Mouse (Mus musculus): ENCODE results near the gene Rad23b. TPM values are rescaled to one million over a fixed set of nuclear protein-coding genes. Genes with fewer than 3 reads are reported as not detected.

Rad23b gene
- polyA plus RNA-seq, 1 experiment from 2014 or later, result 120 TPM

- no peaks in the 10 kb centered on the region for H3K27me3 ChIP-seq (replicated peaks)
- no peak overlapping the region for H3K4me2 ChIP-seq (replicated peaks)
- no peak overlapping the region for H3K4me3 ChIP-seq
- H3K9me3 ChIP-seq, result no peaks in the 10 kb centered on the region
- no peak overlapping the region for H3K27ac ChIP-seq
- H3K9ac ChIP-seq, result no peak overlapping the region
- 83% methylated on average over 4 of the region's 4 CpGs for WGBS
- H3K4me1 ChIP-seq, result no peaks in the 10 kb centered on the region
- no peaks in the 10 kb centered on the region for H3K36me3 ChIP-seq
- ATAC-seq (ENCODE audit: low FRiP score, low read depth), result no peak
These were observed 10.5 kb upstream of the Rad23b start for GRCm38 (mm10) chr4:55339388-55339787.

- H3K9me3 ChIP-seq, result no peaks in the 10 kb centered on the region
- no peaks in the 10 kb centered on the region for H3K36me3 ChIP-seq
- H3K27me3 ChIP-seq (replicated peaks), result no peaks in the 10 kb centered on the region
- WGBS, result 94% methylated on average over 1 of the region's 1 CpGs
- no peak overlapping the region for H3K27ac ChIP-seq
- no peak overlapping the region for H3K4me3 ChIP-seq
- no peak overlapping the region for H3K4me2 ChIP-seq (replicated peaks)
- no peaks in the 10 kb centered on the region for H3K4me1 ChIP-seq
- no peak for ATAC-seq (ENCODE audit: low FRiP score, low read depth)
- no peak overlapping the region for H3K9ac ChIP-seq
These were observed 8.0 kb upstream of the Rad23b start for GRCm38 (mm10) chr4:55341797-55342196.

- Histone ChIP-seq H3K27me3 (replicated peaks) (no peaks in the 10 kb centered on the region), H3K9ac (no peak overlapping the region), H3K27ac (no peak overlapping the region), H3K9me3 (no peaks in the 10 kb centered on the region), H3K4me3 (no peak overlapping the region), H3K4me1 (no peaks in the 10 kb centered on the region), H3K4me2 (replicated peaks) (no peak overlapping the region), H3K36me3 (no peaks in the 10 kb centered on the region)
- ATAC-seq (ENCODE audit: low FRiP score, low read depth), result no peak
- 88% methylated on average over 5 of the region's 5 CpGs for WGBS
These were observed 7.2 kb upstream of the Rad23b start for GRCm38 (mm10) chr4:55342602-55343001.

- no peaks in the 10 kb centered on the region for H3K27me3 ChIP-seq (replicated peaks)
- no peak overlapping the region for H3K4me2 ChIP-seq (replicated peaks)
- WGBS, result 92% methylated on average over 3 of the region's 3 CpGs
- no peak overlapping the region for H3K27ac ChIP-seq
- no peak overlapping the region for H3K4me3 ChIP-seq
- H3K9me3 ChIP-seq, result no peaks in the 10 kb centered on the region
- no peaks in the 10 kb centered on the region for H3K36me3 ChIP-seq
- H3K4me1 ChIP-seq, result no peaks in the 10 kb centered on the region
- no peak for ATAC-seq (ENCODE audit: low FRiP score, low read depth)
- no peak overlapping the region for H3K9ac ChIP-seq
These were observed 6.6 kb upstream of the Rad23b start for GRCm38 (mm10) chr4:55343287-55343686.

GRCm38 (mm10) chr4:55348759-55349451 lies 938 bp upstream of the Rad23b start:
- peaks cover 14% of the 10 kb centered on the region for H3K4me1 ChIP-seq
- no peaks in the 10 kb centered on the region for H3K27me3 ChIP-seq (replicated peaks)
- H3K4me2 ChIP-seq (replicated peaks), result peak overlapping the region; percentile 65
- peak; percentile 14 for ATAC-seq (ENCODE audit: low FRiP score, low read depth)
- peak overlapping the region; percentile 69 for H3K27ac ChIP-seq
- peak overlapping the region; percentile 54 for H3K9ac ChIP-seq
- no peaks in the 10 kb centered on the region for H3K9me3 ChIP-seq
- 10% methylated on average over 11 of the region's 12 CpGs for WGBS
- H3K4me3 ChIP-seq, result peak overlapping the region; percentile 94
- no peaks in the 10 kb centered on the region for H3K36me3 ChIP-seq

- Histone ChIP-seq H3K27ac (peak overlapping the region; percentile 85), H3K9me3 (no peaks in the 10 kb centered on the region), H3K9ac (peak overlapping the region; percentile 95), H3K36me3 (no peaks in the 10 kb centered on the region), H3K4me3 (peak overlapping the region; percentile 94), H3K27me3 (replicated peaks) (no peaks in the 10 kb centered on the region), H3K4me1 (peaks cover 14% of the 10 kb centered on the region), H3K4me2 (replicated peaks) (peak overlapping the region; percentile 65)
- peak; percentile 69 for ATAC-seq (ENCODE audit: low FRiP score, low read depth)
- WGBS, result under 1% methylated on average over 66 of the region's 66 CpGs
These were observed 532 bp downstream of the Rad23b start for GRCm38 (mm10) chr4:55350219-55350931.

- Histone ChIP-seq H3K4me2 (replicated peaks) (peak overlapping the region; percentile 65), H3K27me3 (replicated peaks) (no peaks in the 10 kb centered on the region), H3K36me3 (0 out of 2 replicates have a peak, but pooled peaks cover under 1% of the 10 kb centered on the region), H3K4me3 (peak overlapping the region; percentile 94), H3K27ac (no peak overlapping the region), H3K9me3 (no peaks in the 10 kb centered on the region), H3K9ac (peak overlapping the region; percentile 95), H3K4me1 (peaks cover 14% of the 10 kb centered on the region)
- 23% methylated on average over 12 of the region's 12 CpGs for WGBS
- no peak for ATAC-seq (ENCODE audit: low FRiP score, low read depth)
These were observed 1.2 kb downstream of the Rad23b start for GRCm38 (mm10) chr4:55351037-55351436.

GRCm38 (mm10) chr4:55351860-55352259 lies 2.0 kb downstream of the Rad23b start:
- no peak overlapping the region for H3K4me3 ChIP-seq
- H3K36me3 ChIP-seq, result 0 out of 2 replicates have a peak, but pooled peaks cover 4% of the 10 kb centered on the region
- H3K27me3 ChIP-seq (replicated peaks), result no peaks in the 10 kb centered on the region
- peaks cover 14% of the 10 kb centered on the region for H3K4me1 ChIP-seq
- ATAC-seq (ENCODE audit: low FRiP score, low read depth), result no peak
- peak overlapping the region; percentile 65 for H3K4me2 ChIP-seq (replicated peaks)
- H3K9ac ChIP-seq, result no peak overlapping the region
- H3K27ac ChIP-seq, result no peak overlapping the region
- H3K9me3 ChIP-seq, result no peaks in the 10 kb centered on the region

- Histone ChIP-seq H3K4me3 (no peak overlapping the region), H3K4me2 (replicated peaks) (no peak overlapping the region), H3K27ac (no peak overlapping the region), H3K9ac (no peak overlapping the region), H3K9me3 (no peaks in the 10 kb centered on the region), H3K36me3 (peaks cover 8% of the 10 kb centered on the region; the same call in 1 of the 2 replicates), H3K4me1 (peaks cover 8% of the 10 kb centered on the region), H3K27me3 (replicated peaks) (no peaks in the 10 kb centered on the region)
- WGBS, result 97% methylated on average over 1 of the region's 1 CpGs
- ATAC-seq (ENCODE audit: low FRiP score, low read depth), result no peak
These were observed 4.2 kb downstream of the Rad23b start for GRCm38 (mm10) chr4:55354038-55354437.

- no peak overlapping the region for H3K4me3 ChIP-seq
- no peaks in the 10 kb centered on the region for H3K27me3 ChIP-seq (replicated peaks)
- no peak for ATAC-seq (ENCODE audit: low FRiP score, low read depth)
- WGBS, result 95% methylated on average over 1 of the region's 1 CpGs
- no peak overlapping the region for H3K27ac ChIP-seq
- H3K4me2 ChIP-seq (replicated peaks), result no peak overlapping the region
- peaks cover 11% of the 10 kb centered on the region for H3K36me3 ChIP-seq
- no peaks in the 10 kb centered on the region for H3K9me3 ChIP-seq
- H3K9ac ChIP-seq, result no peak overlapping the region
- H3K4me1 ChIP-seq, result peaks cover 7% of the 10 kb centered on the region
These were observed 6.0 kb downstream of the Rad23b start for GRCm38 (mm10) chr4:55355845-55356244.

GRCm38 (mm10) chr4:55356726-55357125 lies 6.9 kb downstream of the Rad23b start:
- Histone ChIP-seq H3K27ac (no peak overlapping the region), H3K4me2 (replicated peaks) (no peak overlapping the region), H3K27me3 (replicated peaks) (no peaks in the 10 kb centered on the region), H3K9ac (no peak overlapping the region), H3K9me3 (no peaks in the 10 kb centered on the region), H3K36me3 (peaks cover 11% of the 10 kb centered on the region), H3K4me1 (peaks cover 6% of the 10 kb centered on the region), H3K4me3 (no peak overlapping the region)
- no peak for ATAC-seq (ENCODE audit: low FRiP score, low read depth)
- WGBS, result 96% methylated on average over 3 of the region's 3 CpGs

- H3K27me3 ChIP-seq (replicated peaks), result no peaks in the 10 kb centered on the region
- no peak overlapping the region for H3K4me3 ChIP-seq
- H3K36me3 ChIP-seq, result peaks cover 6% of the 10 kb centered on the region; the same call in 1 of the 2 replicates
- 96% methylated on average over 4 of the region's 4 CpGs for WGBS
- no peak overlapping the region for H3K9ac ChIP-seq
- no peaks in the 10 kb centered on the region for H3K4me1 ChIP-seq
- no peak overlapping the region for H3K27ac ChIP-seq
- ATAC-seq (ENCODE audit: low FRiP score, low read depth), result no peak
- no peak overlapping the region for H3K4me2 ChIP-seq (replicated peaks)
- H3K9me3 ChIP-seq, result no peaks in the 10 kb centered on the region
These were observed 14.0 kb downstream of the Rad23b start for GRCm38 (mm10) chr4:55363866-55364265.

Data from neural tube, embryonic 12.5 days (tissue).